Mouse (Mus musculus) embryo, embryonic 11.5 days (tissue): ENCODE data around the gene Vmn2r43.
"Not testable (repeated sequence)": the region's sequence is repeated elsewhere in the genome, so short reads cannot be mapped to it uniquely, and the experiment has no call there.

ENCODE experiments used
- DNase-seq: peaks from one replicate; pipeline ENCODE4 v3.0.0-alpha.2; 2012; ENCODE audit warnings: low read depth, low spot score

Gene Vmn2r43

DNA sequence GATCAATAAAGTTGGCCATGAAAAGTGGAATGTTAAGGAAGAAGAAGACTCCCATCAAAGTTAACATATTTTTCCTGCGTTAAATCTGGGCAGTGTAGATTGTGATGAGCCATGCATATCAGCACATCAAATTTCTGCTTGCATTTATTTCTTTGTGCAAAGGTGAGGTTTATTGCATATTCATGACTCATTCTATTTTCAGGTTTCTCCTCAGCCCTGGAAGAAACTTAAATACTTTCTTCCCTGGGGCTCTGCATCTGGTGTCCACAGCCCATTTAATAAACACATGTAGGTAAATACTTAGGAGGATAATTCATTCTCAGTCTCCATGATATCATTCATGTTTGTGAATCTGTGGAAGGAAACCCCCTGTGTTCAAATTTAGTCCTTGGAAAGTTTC is at the start of gene Vmn2r43:
TSS of gene Vmn2r43 (minus strand) at position 101 of the 400 bp plus-strand sequence.
- DNase-seq: not testable (repeated sequence)

GRCm38 (mm10) chr7:8200220-8200619 is 60.2 kb downstream of the Vmn2r43 start, which contains the start of gene Vmn2r42:
Gene Vmn2r42 (minus strand): TSS chr7:8200320.
- DNase-seq: not testable (repeated sequence)
